Mouse (Mus musculus): ENCODE results near the gene Lrrc8a. TPM values are rescaled to one million over a fixed set of nuclear protein-coding genes. Genes with fewer than 3 reads are reported as not detected.

The Lrrc8a gene
- polyA plus RNA-seq, 1 experiment from 2014 or later, result 62.5 TPM

GRCm38 (mm10) chr2:30242509-30242908 lies 5.0 kb downstream of the Lrrc8a start:
- H3K4me3 ChIP-seq, result no peak overlapping the region
- 40% methylated on average over 4 of the region's 4 CpGs for WGBS
- no peak overlapping the region for H3K4me2 ChIP-seq
- no peaks in the 10 kb centered on the region for H3K27me3 ChIP-seq (replicated peaks)
- no peak overlapping the region for H3K9ac ChIP-seq
- peaks cover 17% of the 10 kb centered on the region for H3K36me3 ChIP-seq (replicated peaks)
- no peaks in the 10 kb centered on the region for H3K9me3 ChIP-seq
- no peak for ATAC-seq (replicated peaks)
- H3K4me1 ChIP-seq, result peaks cover 22% of the 10 kb centered on the region
- no peak overlapping the region for H3K27ac ChIP-seq

DNA sequence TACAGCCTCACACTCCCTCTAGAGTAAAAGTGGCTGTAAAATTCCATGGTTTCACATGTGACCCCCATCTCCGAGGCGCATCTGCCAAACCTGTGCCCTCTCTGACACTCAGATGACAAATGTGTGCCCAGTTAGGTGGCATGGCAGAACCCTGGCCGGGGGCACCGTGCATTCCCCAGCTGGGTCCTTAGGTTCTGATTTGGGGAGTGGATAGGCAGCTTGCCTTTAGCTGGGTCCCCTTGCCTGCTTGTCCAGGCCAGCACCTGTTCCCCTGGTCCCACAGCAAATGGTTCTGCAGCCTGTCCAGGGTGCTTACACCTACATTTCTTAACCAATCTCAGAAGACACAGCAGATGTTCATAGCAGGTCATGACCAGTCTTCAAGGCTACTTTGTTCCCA lies 5.9 kb downstream of the Lrrc8a start:
- Histone ChIP-seq H3K4me2 (no peak overlapping the region), H3K9ac (no peak overlapping the region), H3K27ac (no peak overlapping the region), H3K27me3 (replicated peaks) (no peaks in the 10 kb centered on the region), H3K4me1 (peaks cover 20% of the 10 kb centered on the region), H3K9me3 (no peaks in the 10 kb centered on the region), H3K4me3 (no peak overlapping the region), H3K36me3 (replicated peaks) (peaks cover 20% of the 10 kb centered on the region)
- WGBS, result 95% methylated on average over 4 of the region's 4 CpGs
- no peak for ATAC-seq (replicated peaks)

DNA sequence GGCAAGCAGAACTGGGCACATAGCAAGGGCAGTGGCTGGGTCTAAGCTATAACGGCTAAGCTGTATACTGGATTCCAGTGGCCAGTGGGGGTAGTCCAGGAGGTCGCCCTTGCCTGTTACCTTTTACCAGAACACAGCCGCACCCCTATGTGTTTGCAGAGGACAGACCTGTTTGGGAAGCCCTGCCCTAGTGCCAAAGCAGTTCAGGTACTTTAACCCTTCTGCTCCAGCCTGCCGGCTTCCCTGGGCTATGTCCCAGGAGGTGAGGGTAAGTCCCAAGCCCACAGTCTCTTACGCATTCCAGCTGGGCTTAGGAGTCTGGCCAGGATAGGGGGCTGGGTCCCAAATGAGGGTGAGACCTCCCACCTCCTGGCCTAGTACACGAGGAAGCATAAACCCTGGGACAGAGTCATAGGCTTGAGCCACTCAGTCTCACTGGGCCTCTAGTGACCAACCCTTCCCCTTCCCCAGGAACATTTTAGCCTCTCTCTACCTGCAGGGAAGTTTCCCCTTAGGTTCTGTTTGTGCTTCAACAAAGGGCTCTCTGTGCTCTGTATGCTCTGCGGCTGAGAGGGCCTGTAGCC lies 7.2 kb downstream of the Lrrc8a start:
- no peak overlapping the region for H3K9ac ChIP-seq
- no peak overlapping the region for H3K4me2 ChIP-seq
- H3K9me3 ChIP-seq, result no peaks in the 10 kb centered on the region
- 77% methylated on average over 7 of the region's 7 CpGs for WGBS
- peaks cover 7% of the 10 kb centered on the region for H3K4me1 ChIP-seq
- H3K27me3 ChIP-seq (replicated peaks), result no peaks in the 10 kb centered on the region
- ATAC-seq (replicated peaks), result no peak
- H3K27ac ChIP-seq, result no peak overlapping the region
- H3K4me3 ChIP-seq, result no peak overlapping the region
- H3K36me3 ChIP-seq (replicated peaks), result peaks cover 28% of the 10 kb centered on the region

- no peaks in the 10 kb centered on the region for H3K9me3 ChIP-seq
- 96% methylated on average over 5 of the region's 5 CpGs for WGBS
- no peak overlapping the region for H3K9ac ChIP-seq
- ATAC-seq (replicated peaks), result no peak
- no peak overlapping the region for H3K4me2 ChIP-seq
- H3K4me3 ChIP-seq, result no peak overlapping the region
- 0 out of 2 replicates have a peak, but pooled peaks cover 1% of the 10 kb centered on the region for H3K4me1 ChIP-seq
- no peaks in the 10 kb centered on the region for H3K27me3 ChIP-seq (replicated peaks)
- H3K36me3 ChIP-seq (replicated peaks), result peaks cover 23% of the 10 kb centered on the region
- H3K27ac ChIP-seq, result no peak overlapping the region
Measured at GRCm38 (mm10) chr2:30247036-30247435, 9.5 kb downstream of the Lrrc8a start.

GRCm38 (mm10) chr2:30247681-30248080 lies 10.2 kb downstream of the Lrrc8a start:
- Histone ChIP-seq H3K27ac (no peak overlapping the region), H3K36me3 (replicated peaks) (peaks cover 23% of the 10 kb centered on the region), H3K9ac (no peak overlapping the region), H3K27me3 (replicated peaks) (no peaks in the 10 kb centered on the region), H3K4me3 (no peak overlapping the region), H3K4me2 (no peak overlapping the region), H3K9me3 (no peaks in the 10 kb centered on the region), H3K4me1 (no peaks in the 10 kb centered on the region)
- ATAC-seq (replicated peaks), result no peak
- 75% methylated on average over 4 of the region's 4 CpGs for WGBS

- no peaks in the 10 kb centered on the region for H3K9me3 ChIP-seq
- no peak overlapping the region for H3K4me2 ChIP-seq
- no peak overlapping the region for H3K9ac ChIP-seq
- no peak overlapping the region for H3K27ac ChIP-seq
- ATAC-seq (replicated peaks), result no peak
- no peaks in the 10 kb centered on the region for H3K27me3 ChIP-seq (replicated peaks)
- H3K4me1 ChIP-seq, result no peaks in the 10 kb centered on the region
- 98% methylated on average over 3 of the region's 3 CpGs for WGBS
- H3K4me3 ChIP-seq, result no peak overlapping the region
- peaks cover 16% of the 10 kb centered on the region for H3K36me3 ChIP-seq (replicated peaks)
Measured at GRCm38 (mm10) chr2:30249182-30249581, 11.7 kb downstream of the Lrrc8a start.

DNA sequence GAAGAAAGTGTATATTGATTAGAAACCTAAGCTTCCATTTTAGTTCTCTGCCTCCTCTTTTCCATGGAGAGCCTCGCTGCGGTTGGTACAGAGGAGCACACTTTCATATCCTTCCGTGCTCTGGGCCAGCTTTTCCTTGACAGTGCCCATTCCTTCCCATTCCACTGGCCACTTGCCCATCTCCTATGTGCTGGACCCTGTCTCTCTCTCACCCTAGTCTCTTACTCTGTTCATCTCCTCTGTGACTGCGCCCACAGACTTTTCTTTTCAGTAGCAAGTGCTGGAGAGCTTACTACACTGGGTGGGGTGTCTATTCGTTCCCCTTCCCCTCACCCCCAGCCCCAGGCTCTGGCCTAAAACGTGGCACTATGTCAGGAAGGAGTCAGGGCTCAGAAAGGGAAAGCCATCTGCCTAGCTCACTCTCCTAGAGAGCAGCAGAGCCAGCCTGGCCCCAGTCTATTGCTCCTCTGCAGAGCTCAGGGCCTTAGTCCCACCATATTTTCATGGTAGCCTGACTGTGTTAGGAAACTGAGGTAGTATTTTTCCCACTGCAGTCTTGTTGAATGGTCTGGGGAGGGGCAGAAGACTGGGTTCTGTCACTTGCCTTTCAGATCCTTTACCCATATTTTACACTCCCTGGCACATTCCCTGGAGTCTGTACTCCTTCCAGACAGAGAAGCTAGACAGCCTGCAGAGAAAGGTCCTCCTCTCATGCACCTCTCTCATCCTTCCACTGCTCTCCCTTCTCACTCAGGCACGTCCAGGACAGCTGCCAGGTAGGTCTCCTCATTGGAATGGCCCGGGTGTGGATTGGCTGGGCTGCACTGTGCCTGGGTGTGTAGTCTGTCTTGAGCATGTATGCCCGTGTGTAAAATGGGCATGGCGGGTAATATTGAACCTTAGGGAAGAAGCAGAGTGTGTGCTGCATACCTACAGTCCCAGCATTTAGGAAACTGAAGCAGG lies 12.9 kb downstream of the Lrrc8a start:
- no peak overlapping the region for H3K27ac ChIP-seq
- H3K9me3 ChIP-seq, result no peaks in the 10 kb centered on the region
- H3K27me3 ChIP-seq (replicated peaks), result no peaks in the 10 kb centered on the region
- no peak for ATAC-seq (replicated peaks)
- WGBS, result 87% methylated on average over 10 of the region's 10 CpGs
- peaks cover 13% of the 10 kb centered on the region for H3K36me3 ChIP-seq (replicated peaks)
- H3K4me1 ChIP-seq, result no peaks in the 10 kb centered on the region
- no peak overlapping the region for H3K4me3 ChIP-seq
- H3K9ac ChIP-seq, result no peak overlapping the region
- no peak overlapping the region for H3K4me2 ChIP-seq

DNA sequence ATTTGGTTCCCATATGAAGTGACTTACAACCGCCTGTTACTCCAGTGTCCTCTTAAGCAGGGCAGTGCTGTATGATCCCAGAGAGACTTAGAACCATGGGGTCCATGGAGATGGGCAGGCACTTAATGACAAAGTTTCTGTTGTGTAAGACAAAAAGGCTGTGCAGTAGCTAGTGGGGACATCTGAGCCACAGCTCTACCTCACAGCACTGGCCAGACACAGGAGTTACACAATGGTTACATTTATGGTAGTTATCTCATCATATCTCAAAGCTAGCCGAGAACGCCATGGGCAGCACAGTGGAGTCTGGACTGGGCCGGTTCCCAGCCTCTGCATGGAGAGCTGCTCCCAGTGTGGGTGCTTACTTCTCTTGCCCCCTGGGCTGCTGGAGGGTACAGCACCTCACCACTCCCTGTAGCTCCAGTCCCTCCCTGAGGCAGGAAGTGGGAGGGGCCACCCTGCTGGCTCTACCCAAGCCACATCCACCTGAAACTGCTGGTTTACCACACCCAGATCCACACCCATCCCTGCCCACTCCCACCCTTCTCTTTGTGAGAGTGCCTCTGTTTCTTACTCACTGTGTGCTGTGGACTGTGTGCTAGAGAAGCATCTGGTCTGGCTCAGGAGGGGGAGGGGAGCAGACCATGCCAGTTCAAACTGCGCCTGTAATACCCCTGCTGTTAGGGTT lies 14.0 kb downstream of the Lrrc8a start:
- 91% methylated on average over 5 of the region's 5 CpGs for WGBS
- no peaks in the 10 kb centered on the region for H3K4me1 ChIP-seq
- no peak overlapping the region for H3K9ac ChIP-seq
- no peak for ATAC-seq (replicated peaks)
- no peaks in the 10 kb centered on the region for H3K9me3 ChIP-seq
- no peak overlapping the region for H3K4me2 ChIP-seq
- H3K4me3 ChIP-seq, result no peak overlapping the region
- no peaks in the 10 kb centered on the region for H3K27me3 ChIP-seq (replicated peaks)
- peaks cover 25% of the 10 kb centered on the region for H3K36me3 ChIP-seq (replicated peaks)
- no peak overlapping the region for H3K27ac ChIP-seq

DNA sequence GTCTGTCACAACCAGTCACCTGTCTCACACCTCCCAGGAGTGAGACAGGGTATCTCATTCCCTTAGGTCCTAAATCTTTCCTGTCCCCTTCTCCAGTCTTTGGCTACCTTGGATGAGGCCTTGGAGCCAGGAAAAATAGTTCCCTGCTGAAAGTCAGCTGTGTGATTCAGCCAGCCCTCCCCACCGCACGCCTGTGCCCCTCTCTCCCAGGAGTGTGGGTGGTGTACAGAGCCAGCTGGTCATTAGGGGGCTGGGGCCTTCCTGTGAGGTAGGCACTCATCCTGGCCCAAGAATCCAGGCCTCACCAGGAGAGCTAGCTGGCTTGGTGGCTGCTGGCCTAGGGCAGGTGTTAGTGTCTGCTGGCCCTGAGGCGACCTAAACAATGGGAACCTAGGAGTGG lies 15.0 kb downstream of the Lrrc8a start:
- H3K9ac ChIP-seq, result no peak overlapping the region
- H3K9me3 ChIP-seq, result no peaks in the 10 kb centered on the region
- ATAC-seq (replicated peaks), result no peak
- H3K4me2 ChIP-seq, result no peak overlapping the region
- WGBS, result 74% methylated on average over 3 of the region's 3 CpGs
- no peaks in the 10 kb centered on the region for H3K27me3 ChIP-seq (replicated peaks)
- H3K27ac ChIP-seq, result no peak overlapping the region
- no peak overlapping the region for H3K4me3 ChIP-seq
- H3K36me3 ChIP-seq (replicated peaks), result peaks cover 34% of the 10 kb centered on the region
- no peaks in the 10 kb centered on the region for H3K4me1 ChIP-seq

DNA sequence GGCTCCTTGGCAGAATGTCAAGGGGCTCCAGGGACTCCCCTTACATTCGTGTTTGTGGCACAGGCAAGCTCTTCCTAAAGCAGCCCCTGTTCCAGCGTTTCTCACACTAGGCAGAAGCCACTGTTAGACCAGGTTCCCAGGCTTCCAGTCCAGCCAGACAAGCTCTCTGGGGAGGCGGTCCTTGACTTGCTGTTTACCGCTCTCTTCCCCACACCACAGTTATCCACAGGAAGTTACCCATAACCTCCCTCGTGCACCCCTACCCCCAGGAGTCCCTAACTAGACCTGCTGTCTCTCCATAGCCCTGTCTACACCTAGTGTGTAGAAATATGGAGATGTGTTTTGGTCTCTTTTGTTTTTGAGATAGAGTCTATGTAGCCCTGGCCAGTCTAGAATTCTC lies 16.3 kb downstream of the Lrrc8a start:
- no peak for ATAC-seq (replicated peaks)
- Histone ChIP-seq H3K4me1 (no peaks in the 10 kb centered on the region), H3K4me3 (no peak overlapping the region), H3K9ac (no peak overlapping the region), H3K9me3 (no peaks in the 10 kb centered on the region), H3K27ac (no peak overlapping the region), H3K36me3 (replicated peaks) (peaks cover 35% of the 10 kb centered on the region), H3K27me3 (replicated peaks) (no peaks in the 10 kb centered on the region), H3K4me2 (no peak overlapping the region)
- WGBS, result 88% methylated on average over 5 of the region's 5 CpGs

- ATAC-seq (replicated peaks), result no peak
- no peaks in the 10 kb centered on the region for H3K27me3 ChIP-seq (replicated peaks)
- peaks cover 36% of the 10 kb centered on the region for H3K36me3 ChIP-seq (replicated peaks)
- H3K27ac ChIP-seq, result no peak overlapping the region
- no peak overlapping the region for H3K4me2 ChIP-seq
- no peaks in the 10 kb centered on the region for H3K9me3 ChIP-seq
- no peaks in the 10 kb centered on the region; the same call in 1 of the 2 replicates for H3K4me1 ChIP-seq
- H3K9ac ChIP-seq, result no peak overlapping the region
- H3K4me3 ChIP-seq, result no peak overlapping the region
- WGBS, result 97% methylated on average over 42 of the region's 42 CpGs
Measured at GRCm38 (mm10) chr2:30255631-30256395, 18.3 kb downstream of the Lrrc8a start.
